Mouse (Mus musculus) T-helper 2 cell (primary cell): ENCODE results near the gene Eif4a1.
"Not testable (repeated sequence)": the region's sequence is repeated elsewhere in the genome, so short reads cannot be mapped to it uniquely, and the experiment has no call there.

Experiments
- in situ Hi-C: fragments of 300-600 bp; cut with MboI, MseI; formaldehyde crosslinking; loops from one replicate; pipeline ENCODE4 v1.15.1; 2025; ENCODE audit warnings: high pct_unique_total_duplicates

The Eif4a1 gene

GRCm38 (mm10) chr11:69635471-69635870 is 36.8 kb downstream of the Eif4a1 start:
- in situ Hi-C loops = no loop called here

- in situ Hi-C loops = no loop called here
Measured at GRCm38 (mm10) chr11:69633128-69633866, 38.9 kb downstream of the Eif4a1 start.

DNA sequence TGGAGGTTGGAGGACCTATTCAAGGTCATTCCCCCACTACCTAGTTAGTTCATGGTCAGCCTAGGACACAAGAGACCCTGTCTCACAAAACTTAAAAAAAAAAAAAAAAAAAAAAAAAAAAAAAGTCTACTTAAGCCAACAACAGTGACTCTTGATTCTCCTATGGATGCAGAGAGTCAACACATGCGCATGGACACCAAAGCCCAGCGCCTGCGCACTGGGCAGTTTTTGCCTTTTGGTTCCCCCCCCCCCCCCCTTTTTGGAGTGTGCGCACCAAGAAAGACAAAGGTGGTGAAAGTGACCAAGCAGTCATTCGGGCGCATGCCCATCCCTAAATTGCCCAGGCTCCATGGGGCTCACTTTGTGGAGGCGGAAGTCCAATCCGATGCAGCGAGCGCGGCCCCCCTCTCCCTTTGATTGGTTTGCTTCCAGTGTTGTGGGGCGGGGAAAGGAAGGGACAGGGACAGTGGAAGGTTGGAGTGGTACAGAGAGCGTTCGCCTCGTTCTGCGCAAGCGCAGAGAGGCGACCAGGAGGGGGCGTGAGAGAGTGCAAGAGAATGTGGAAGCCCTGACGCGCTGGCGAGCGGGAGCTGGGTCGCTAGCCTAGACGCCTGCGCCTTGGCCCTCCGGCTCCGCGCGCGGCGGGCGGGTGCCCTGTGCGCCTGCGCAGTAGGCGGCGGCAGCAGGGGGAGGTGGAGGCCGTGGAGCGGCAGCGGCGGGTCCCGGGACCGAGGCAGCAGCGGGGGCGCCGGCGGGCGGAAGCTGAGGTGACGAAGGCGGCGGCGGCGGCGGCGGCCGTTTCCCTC is 39.7 kb downstream of the Eif4a1 start, which contains the start of gene Fxr2:
Gene Fxr2 (plus strand): TSS at position 707 of the 806 bp plus-strand sequence.
- in situ Hi-C loops = no loop called here

DNA sequence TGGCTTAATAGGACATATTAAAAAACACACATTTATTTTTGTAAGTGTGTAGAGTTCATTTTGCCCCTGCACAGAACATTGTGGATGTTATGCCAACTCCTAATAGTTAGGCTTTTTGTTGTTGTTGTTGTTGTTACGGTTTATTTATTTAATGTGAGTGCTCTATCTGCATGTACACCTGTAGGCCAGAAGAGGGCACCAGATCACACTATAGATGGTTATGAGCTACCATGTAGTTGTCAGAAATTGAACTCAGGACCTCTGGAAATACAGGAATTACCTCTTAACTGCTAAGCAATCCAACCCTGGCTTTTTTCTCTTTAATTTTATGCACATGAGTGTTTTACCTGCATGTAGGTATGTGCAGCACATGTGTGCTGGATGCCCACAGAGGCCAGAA is 42.4 kb downstream of the Eif4a1 start:
- in situ Hi-C loops = no loop called here

DNA sequence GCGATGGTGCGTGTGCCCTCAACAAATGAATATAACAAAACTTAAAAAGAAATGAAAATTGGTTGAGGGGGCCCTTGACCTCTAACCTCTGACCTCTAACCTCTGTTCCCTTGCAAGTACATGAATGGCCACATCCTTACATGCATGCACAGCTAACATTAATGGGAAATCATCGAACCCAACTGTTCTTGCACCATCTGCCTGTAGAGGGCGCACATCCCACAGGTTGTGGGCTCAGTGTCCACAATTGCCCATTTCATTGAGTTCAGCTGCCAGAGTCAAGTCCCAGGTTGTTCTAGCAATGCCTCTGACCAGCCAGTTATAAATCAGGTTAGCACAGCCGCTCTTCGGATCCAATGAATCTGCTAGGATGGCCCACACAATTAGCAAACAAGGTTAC is 43.9 kb downstream of the Eif4a1 start:
- in situ Hi-C loops = no loop called here

GRCm38 (mm10) chr11:69624339-69624738 is 47.9 kb downstream of the Eif4a1 start:
- in situ Hi-C loops = not testable (repeated sequence)

- in situ Hi-C loops = no loop called here
Measured at GRCm38 (mm10) chr11:69623006-69623405, 49.2 kb downstream of the Eif4a1 start.

- in situ Hi-C loops = no loop called here
Measured at GRCm38 (mm10) chr11:69622406-69622805, 49.8 kb downstream of the Eif4a1 start.

DNA sequence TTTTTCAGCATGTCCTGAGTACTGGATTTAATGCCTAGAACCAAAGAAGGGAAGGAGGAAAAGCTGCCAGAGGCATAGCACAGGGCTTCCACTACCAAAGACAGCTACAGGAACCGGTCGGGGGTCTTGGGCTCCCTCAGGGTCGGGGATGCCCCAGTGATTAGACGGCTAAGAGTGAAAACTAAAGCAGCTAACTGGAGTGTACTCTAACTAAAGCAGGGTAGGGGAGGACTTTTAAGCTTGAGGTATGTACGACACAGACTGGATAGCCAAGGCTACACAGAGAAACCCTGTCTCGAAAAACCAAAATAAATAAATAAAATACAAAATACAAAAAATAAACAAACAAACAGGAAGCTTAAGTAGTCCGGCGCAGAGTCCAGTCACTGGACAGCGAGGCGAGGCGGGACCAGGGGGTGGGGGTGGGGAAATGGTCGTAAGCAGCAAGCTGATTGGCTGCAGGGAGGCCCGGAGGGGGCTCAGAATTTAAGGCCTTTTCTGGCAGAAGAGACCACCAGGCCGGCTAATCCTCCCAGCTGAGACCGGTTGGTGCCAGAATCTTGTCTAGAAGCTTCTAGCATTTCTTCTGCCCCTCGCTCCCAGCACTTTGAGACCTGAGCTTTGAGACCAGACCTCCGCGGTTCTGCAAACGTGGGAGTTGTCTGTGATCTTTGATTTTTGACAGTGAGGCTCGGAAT is 50.5 kb downstream of the Eif4a1 start, which contains the start of gene Sat2:
Gene Sat2 (plus strand): TSS at position 454 of the 698 bp plus-strand sequence.
- in situ Hi-C loops = no loop called here

- in situ Hi-C loops = no loop called here
Measured at GRCm38 (mm10) chr11:69620394-69621081, 51.7 kb downstream of the Eif4a1 start.

DNA sequence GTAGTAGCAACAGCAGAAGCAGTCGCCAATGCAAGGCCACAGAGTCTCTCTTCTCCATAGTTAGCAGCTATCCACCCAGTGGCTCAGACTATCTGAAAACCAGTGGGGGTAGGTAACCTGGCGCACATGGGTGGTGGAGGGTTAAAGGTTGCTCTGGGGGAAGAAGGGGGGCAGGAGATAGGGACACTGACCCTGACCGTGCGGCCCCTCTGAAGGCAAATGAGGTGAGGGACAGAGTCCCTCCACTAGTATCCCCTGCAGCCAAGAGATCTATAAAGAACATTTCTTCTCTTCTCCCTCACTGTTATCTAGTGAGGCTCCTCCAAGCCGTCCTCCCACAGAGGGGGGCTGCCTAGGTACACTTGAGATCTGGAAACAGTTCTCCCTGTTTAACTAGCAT is 54.4 kb downstream of the Eif4a1 start, which contains the start of gene Shbg:
Gene Shbg (minus strand): TSS at position 101 of the 400 bp plus-strand sequence.
- in situ Hi-C loops = no loop called here
